Mouse (Mus musculus) liver, embryonic 14.5 days (tissue): Measurements from ENCODE around the gene Parm1.

Experiments used
- CTCF ChIP-seq: IDR thresholded peaks from 2 replicates; pipeline ENCODE4 v1.5.1; 2016; ENCODE audit warnings: antibody characterized with exemption, low read depth, control low read depth
- EP300 ChIP-seq: IDR thresholded peaks from 2 replicates; pipeline ENCODE4 v1.6.1; 2016; ENCODE audit warnings: antibody characterized with exemption, low read depth

- no peak for TF ChIP-seq CTCF
- TF ChIP-seq EP300 = no peak
These were observed 137.8 kb downstream of the Parm1 start for GRCm38 (mm10) chr5:91655263-91655662.
